Mouse (Mus musculus) E14TG2a.4 (cell line): ENCODE data around the gene Sestd1.
A peak's percentile ranks its signal among the peaks of the same experiment; 100 is the strongest.

Source experiments
- H3K27me3 ChIP-seq: 2 replicates; pipeline ENCODE4 v1.6.1; 2014; ENCODE audit warnings: low read length, control low read depth; ENCODE audit not compliant: insufficient read depth
- H3K36me3 ChIP-seq: 2 replicates; pipeline ENCODE4 v1.6.1; 2014; ENCODE audit warnings: low read length, control low read depth; ENCODE audit not compliant: insufficient read depth
- H3K4me1 ChIP-seq: replicated peaks from 2 replicates; pipeline ENCODE4 v1.6.1; 2014; ENCODE audit warnings: low read depth, low read length, control low read depth
- H3K4me3 ChIP-seq: replicated peaks from 2 replicates; pipeline ENCODE4 v1.5.1; 2014; ENCODE audit warnings: mild to moderate bottlenecking, low read length
- H3K9me3 ChIP-seq: 2 replicates; pipeline ENCODE4 v1.6.1; 2014; ENCODE audit warnings: low read length, control low read depth
- CTCF ChIP-seq: conservative IDR thresholded peaks from 2 replicates; pipeline ENCODE4 v1.5.1; 2014; ENCODE audit warnings: low read length
- NANOG ChIP-seq: IDR thresholded peaks from 2 replicates; pipeline ENCODE4 v1.6.1; 2014; ENCODE audit warnings: borderline replicate concordance, low read length, mixed read lengths
- POU5F1 ChIP-seq: IDR thresholded peaks from 2 replicates; pipeline ENCODE4 v1.6.1; 2014; ENCODE audit warnings: low read length, borderline replicate concordance

Sestd1 gene

GRCm38 (mm10) chr2:77212885-77213284, 67.5 kb downstream of the Sestd1 start:
- H3K27me3 ChIP-seq = no peaks in the 10 kb centered on the region
- peaks cover 5% of the 10 kb centered on the region; the same call in 1 of the 2 replicates for H3K36me3 ChIP-seq
- TF ChIP-seq CTCF (no peak), NANOG (no peak), POU5F1 (no peak)
- no peak overlapping the region for H3K4me3 ChIP-seq
- no peaks in the 10 kb centered on the region for H3K4me1 ChIP-seq
- peaks cover 13% of the 10 kb centered on the region for H3K9me3 ChIP-seq

DNA sequence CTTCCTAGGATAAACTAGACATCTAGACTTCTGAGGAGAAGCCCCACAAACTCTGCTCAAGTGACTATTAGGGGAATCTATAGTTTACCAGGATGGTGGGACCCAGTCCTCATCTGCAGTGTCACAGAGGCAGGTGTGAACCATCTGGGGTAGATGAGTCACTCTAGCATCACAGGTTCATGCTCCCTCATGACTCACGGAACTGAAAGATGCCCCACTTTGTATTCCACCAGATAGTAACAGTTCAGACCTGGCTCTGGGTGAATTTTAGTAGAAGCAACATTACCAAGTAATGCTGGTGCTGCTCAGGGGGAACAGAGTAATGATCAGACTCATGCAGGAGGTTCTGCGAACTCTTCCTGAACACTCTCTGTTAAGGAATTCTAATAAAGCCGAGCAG, 73.4 kb downstream of the Sestd1 start:
- Histone ChIP-seq H3K27me3 (no peaks in the 10 kb centered on the region), H3K9me3 (no peaks in the 10 kb centered on the region), H3K36me3 (no peaks in the 10 kb centered on the region), H3K4me1 (no peaks in the 10 kb centered on the region), H3K4me3 (no peak overlapping the region)
- TF ChIP-seq POU5F1 (no peak), CTCF (no peak), NANOG (no peak)

- Histone ChIP-seq H3K4me1 (peaks cover 4% of the 10 kb centered on the region; the same call in 1 of the 2 replicates), H3K36me3 (no peaks in the 10 kb centered on the region), H3K27me3 (no peaks in the 10 kb centered on the region), H3K9me3 (no peaks in the 10 kb centered on the region), H3K4me3 (no peak overlapping the region)
- TF ChIP-seq CTCF = 0 out of 2 replicates have a peak, but pooled peaks have one; percentile 11
- TF ChIP-seq POU5F1 = no peak
Measured at GRCm38 (mm10) chr2:77203916-77204315, 76.5 kb downstream of the Sestd1 start.

DNA sequence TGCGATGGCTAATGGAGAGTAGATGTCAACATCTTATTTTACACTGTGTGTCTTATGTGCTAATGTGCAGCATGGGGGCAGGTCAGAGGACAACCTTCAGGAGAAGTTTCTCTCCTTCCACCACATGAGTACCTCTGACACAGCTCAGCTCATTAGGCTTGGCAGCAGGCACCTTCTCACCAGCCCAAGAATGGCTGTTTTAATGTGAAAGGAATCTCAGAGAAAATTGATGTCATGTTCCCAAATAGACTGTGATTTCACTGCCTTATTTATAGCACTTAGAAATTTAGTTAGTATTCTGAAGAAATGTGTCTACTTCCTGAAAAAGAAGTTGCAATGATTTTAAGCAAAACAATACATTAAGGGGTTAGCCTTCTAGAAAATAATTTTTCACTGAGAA, 78.5 kb downstream of the Sestd1 start:
- no peak for TF ChIP-seq NANOG
- H3K4me3 ChIP-seq = no peak overlapping the region
- H3K4me1 ChIP-seq = peaks cover 4% of the 10 kb centered on the region; the same call in 1 of the 2 replicates
- no peaks in the 10 kb centered on the region for H3K27me3 ChIP-seq
- H3K9me3 ChIP-seq = no peaks in the 10 kb centered on the region
- no peaks in the 10 kb centered on the region for H3K36me3 ChIP-seq

- H3K36me3 ChIP-seq = no peaks in the 10 kb centered on the region
- no peaks in the 10 kb centered on the region for H3K9me3 ChIP-seq
- peaks cover 4% of the 10 kb centered on the region; the same call in 1 of the 2 replicates for H3K4me1 ChIP-seq
- TF ChIP-seq CTCF = no peak
- TF ChIP-seq POU5F1 = no peak
- TF ChIP-seq NANOG = no peak
- no peak overlapping the region for H3K4me3 ChIP-seq
- no peaks in the 10 kb centered on the region for H3K27me3 ChIP-seq
Measured at GRCm38 (mm10) chr2:77200958-77201614, 79.3 kb downstream of the Sestd1 start.

DNA sequence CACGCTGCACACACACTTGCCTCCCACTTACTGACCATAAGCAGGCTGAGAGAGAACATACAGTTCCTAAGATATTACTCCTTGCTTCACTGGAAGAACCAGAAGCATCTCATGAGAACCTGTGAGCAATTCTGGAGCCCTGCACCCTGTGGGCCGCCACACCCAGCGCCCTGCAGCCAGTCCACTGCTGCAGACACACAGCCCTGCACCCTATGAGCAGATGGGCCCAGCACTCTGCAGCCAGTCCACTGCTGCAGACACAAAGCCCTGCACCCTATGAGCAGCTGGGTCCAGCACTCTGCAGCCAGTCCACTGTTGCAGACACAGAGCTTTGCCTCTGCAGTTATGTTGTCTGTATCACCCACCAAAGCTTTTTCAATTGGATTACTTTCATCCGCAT, 80.0 kb downstream of the Sestd1 start:
- H3K36me3 ChIP-seq = no peaks in the 10 kb centered on the region
- no peak overlapping the region for H3K4me3 ChIP-seq
- peaks cover 4% of the 10 kb centered on the region; the same call in 1 of the 2 replicates for H3K4me1 ChIP-seq
- H3K9me3 ChIP-seq = no peaks in the 10 kb centered on the region
- TF ChIP-seq CTCF = no peak
- no peak for TF ChIP-seq POU5F1
- TF ChIP-seq NANOG = no peak
- H3K27me3 ChIP-seq = no peaks in the 10 kb centered on the region

DNA sequence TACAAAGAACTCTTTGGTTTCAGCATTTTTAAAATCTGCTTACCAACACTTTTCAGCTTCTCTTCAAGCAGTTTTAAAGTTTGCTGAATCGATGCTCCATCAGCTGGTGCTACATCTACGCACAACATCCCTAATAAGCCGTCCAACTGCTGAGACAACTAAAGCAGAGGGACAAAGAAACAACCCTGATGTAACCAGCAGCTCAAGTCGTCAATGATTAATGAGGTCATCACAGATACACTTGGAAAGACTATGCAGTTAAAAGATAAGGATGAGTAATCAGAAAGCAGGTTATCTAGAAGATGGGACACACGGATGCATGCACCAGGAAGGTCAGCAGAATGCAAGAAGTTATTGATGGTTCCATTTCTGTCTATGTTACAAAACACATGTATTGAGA, 82.1 kb downstream of the Sestd1 start:
- TF ChIP-seq NANOG = no peak
- TF ChIP-seq POU5F1 = no peak
- no peak for TF ChIP-seq CTCF
- no peaks in the 10 kb centered on the region for H3K36me3 ChIP-seq
- H3K4me1 ChIP-seq = peaks cover 4% of the 10 kb centered on the region; the same call in 1 of the 2 replicates
- H3K9me3 ChIP-seq = no peaks in the 10 kb centered on the region
- H3K27me3 ChIP-seq = no peaks in the 10 kb centered on the region
- no peak overlapping the region for H3K4me3 ChIP-seq

DNA sequence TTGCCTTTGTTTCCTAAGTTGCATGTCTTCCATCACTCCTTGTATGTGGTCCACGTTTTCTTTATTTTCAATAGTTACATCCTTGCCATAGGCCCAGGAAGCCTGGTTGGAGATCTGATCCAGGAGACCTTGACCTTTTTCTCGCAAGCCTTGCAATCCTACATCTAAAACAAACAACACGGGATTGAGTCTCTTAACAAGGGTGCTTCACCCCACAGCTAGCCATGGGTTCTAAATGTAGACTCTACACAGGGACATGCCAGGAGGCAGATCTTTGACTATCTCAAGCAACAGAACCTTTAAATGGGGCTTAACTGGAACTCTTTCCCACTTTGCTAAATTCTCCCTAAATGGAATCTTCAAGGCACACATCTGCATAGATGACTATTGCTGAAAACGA, 83.6 kb downstream of the Sestd1 start:
- Histone ChIP-seq H3K27me3 (no peaks in the 10 kb centered on the region), H3K4me3 (no peak overlapping the region), H3K9me3 (no peaks in the 10 kb centered on the region), H3K36me3 (no peaks in the 10 kb centered on the region), H3K4me1 (peaks cover 4% of the 10 kb centered on the region; the same call in 1 of the 2 replicates)
- no peak for TF ChIP-seq POU5F1
- TF ChIP-seq CTCF = no peak
- no peak for TF ChIP-seq NANOG

- Histone ChIP-seq H3K27me3 (no peaks in the 10 kb centered on the region), H3K4me1 (no peaks in the 10 kb centered on the region), H3K9me3 (no peaks in the 10 kb centered on the region), H3K4me3 (no peak overlapping the region), H3K36me3 (no peaks in the 10 kb centered on the region; the same call in 1 of the 2 replicates)
- TF ChIP-seq NANOG (no peak), CTCF (no peak), POU5F1 (no peak)
Measured at GRCm38 (mm10) chr2:77195056-77195455, 85.3 kb downstream of the Sestd1 start.
